Comparison of ENCODE assay signal across 9 mouse cellular contexts in the genomic region with DNA sequence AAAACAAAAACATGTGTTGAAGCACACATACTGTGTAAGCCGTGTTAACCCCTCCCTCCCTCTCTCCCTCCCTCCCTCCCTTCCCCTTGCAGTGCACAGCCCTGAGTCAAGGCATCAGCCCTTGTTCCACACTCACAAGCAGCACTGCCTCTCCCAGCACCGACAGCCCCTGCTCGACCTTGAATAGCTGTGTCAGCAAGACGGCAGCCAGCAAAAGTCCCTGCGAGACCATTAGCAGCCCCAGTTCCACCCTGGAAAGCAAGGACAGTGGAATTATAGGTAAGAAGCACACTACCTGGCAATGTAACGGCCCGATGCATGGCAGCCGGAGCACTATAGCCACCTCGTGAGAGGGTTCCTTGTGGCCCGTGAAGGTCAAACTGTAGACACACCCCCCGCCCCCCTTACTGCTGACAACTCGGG.
DNase-seq lines count a peak whose midpoint lies in the region; ATAC-seq lines count a peak whose summit lies in the region.
"Had no signal": no experiment of that assay in that cellular context is flagged by ENCODE, and none has a peak within 500 bp of the region (broad histone marks: within the 10 kb centered on the region; RNA-seq: fewer than 3 reads in every experiment).

No protein-coding gene starts in this region.

- 0 out of 2 replicates have a peak, but pooled peaks have one; percentile 63 for ATAC-seq in stomach, embryonic 16.5 days (ENCODE audit: insufficient read depth, low FRiP score)

- no peak overlapping the region for H3K9ac ChIP-seq in stomach, embryonic 16.5 days (ENCODE audit: low read length)

- H3K9me3 ChIP-seq in forebrain, embryonic 10.5 days = no peaks in the 10 kb centered on the region
- no peaks in the 10 kb centered on the region for H3K9me3 ChIP-seq in stomach, embryonic 16.5 days (replicated peaks; ENCODE audit: control insufficient read depth, low read length)

- H3K36me3 ChIP-seq in forebrain, embryonic 10.5 days (replicated peaks) = peaks cover 21% of the 10 kb centered on the region
- no peaks in the 10 kb centered on the region for H3K36me3 ChIP-seq in stomach, embryonic 16.5 days (ENCODE audit: control insufficient read depth, insufficient read depth, low read length)

- no peaks in the 10 kb centered on the region for H3K27me3 ChIP-seq in forebrain, embryonic 10.5 days (ENCODE audit: poor library complexity, severe bottlenecking)
- no peaks in the 10 kb centered on the region for H3K27me3 ChIP-seq in stomach, embryonic 16.5 days (ENCODE audit: control insufficient read depth, insufficient read depth, low read length)

- 53% methylated on average over 12 of the region's 12 CpGs for WGBS in forebrain, embryonic 10.5 days
- WGBS in stomach, embryonic 16.5 days = 37% methylated on average over 12 of the region's 12 CpGs

- H3K4me3 ChIP-seq in forebrain, embryonic 10.5 days = no peak overlapping the region
- H3K4me3 ChIP-seq in stomach, embryonic 16.5 days (replicated peaks; ENCODE audit: low read length) = no peak overlapping the region

- DNase-seq in ovary, adult 18-20 months (ENCODE audit: low spot score) = peak; percentile 69
- DNase-seq in ovary, postnatal 14 days (ENCODE audit: low spot score) = no peak
- DNase-seq in forebrain, embryonic 10.5 days (ENCODE audit: extremely low spot score, low spot score) = no peak
- peak; percentile 62 for DNase-seq in kidney, postnatal 14 days
- no peak for DNase-seq in right cerebral cortex, postnatal 10 days (ENCODE audit: low spot score in 2 of 2)
- no peak for DNase-seq in yolk sac, embryonic 10.5 days (ENCODE audit: low spot score)
- DNase-seq in lung, postnatal 10 days = no peak
- DNase-seq: right cerebral cortex, postnatal 4 days had no signal

- peaks cover 53% of the 10 kb centered on the region for H3K4me1 ChIP-seq in forebrain, embryonic 10.5 days
- peaks cover 30% of the 10 kb centered on the region for H3K4me1 ChIP-seq in stomach, embryonic 16.5 days (ENCODE audit: control insufficient read depth, insufficient read depth, low read length)

- no peak overlapping the region for H3K4me2 ChIP-seq in stomach, embryonic 16.5 days (ENCODE audit: low read depth, low read length)

- peak overlapping the region; percentile 51 for H3K27ac ChIP-seq in forebrain, embryonic 10.5 days
- no peak overlapping the region for H3K27ac ChIP-seq in stomach, embryonic 16.5 days (ENCODE audit: low read length)

Comparison
In these comparisons a context has a peak if more than half of its experiments do, and no peak if none do; other contexts are left out.
1. DNase-seq: peak in ovary, adult 18-20 months (single experiment) and kidney, postnatal 14 days (single experiment); none in ovary, postnatal 14 days (single experiment), forebrain, embryonic 10.5 days (single experiment), right cerebral cortex, postnatal 10 days (0 of 2), yolk sac, embryonic 10.5 days (single experiment) and lung, postnatal 10 days (single experiment).